Mouse (Mus musculus): ENCODE measurements around the gene Gm21887. TPM values are rescaled to one million over a fixed set of nuclear protein-coding genes. Genes with fewer than 3 reads are reported as not detected.

The Gm21887 gene
- 4,818 and 8,269 TPM in 2 replicates for polyA plus RNA-seq (2012)

GRCm38 (mm10) chrX:170009016-170009750, at the start of gene Gm21887:
Gm21887 (plus strand) TSS chrX:170009659.

Other genes starting within 250 kb of the Gm21887 start
- not detected in 2 replicates for gene 4933400A11Rik, start 230.0 kb upstream of the Gm21887 start, polyA plus RNA-seq (2012)